Mouse (Mus musculus): ENCODE results near the gene Tle2. TPM values are rescaled to one million over a fixed set of nuclear protein-coding genes. Genes with fewer than 3 reads are reported as not detected.

Tle2 gene
- total RNA-seq, 2 experiments from 2014 or later, result 30.1 to 65.0 TPM

DNA sequence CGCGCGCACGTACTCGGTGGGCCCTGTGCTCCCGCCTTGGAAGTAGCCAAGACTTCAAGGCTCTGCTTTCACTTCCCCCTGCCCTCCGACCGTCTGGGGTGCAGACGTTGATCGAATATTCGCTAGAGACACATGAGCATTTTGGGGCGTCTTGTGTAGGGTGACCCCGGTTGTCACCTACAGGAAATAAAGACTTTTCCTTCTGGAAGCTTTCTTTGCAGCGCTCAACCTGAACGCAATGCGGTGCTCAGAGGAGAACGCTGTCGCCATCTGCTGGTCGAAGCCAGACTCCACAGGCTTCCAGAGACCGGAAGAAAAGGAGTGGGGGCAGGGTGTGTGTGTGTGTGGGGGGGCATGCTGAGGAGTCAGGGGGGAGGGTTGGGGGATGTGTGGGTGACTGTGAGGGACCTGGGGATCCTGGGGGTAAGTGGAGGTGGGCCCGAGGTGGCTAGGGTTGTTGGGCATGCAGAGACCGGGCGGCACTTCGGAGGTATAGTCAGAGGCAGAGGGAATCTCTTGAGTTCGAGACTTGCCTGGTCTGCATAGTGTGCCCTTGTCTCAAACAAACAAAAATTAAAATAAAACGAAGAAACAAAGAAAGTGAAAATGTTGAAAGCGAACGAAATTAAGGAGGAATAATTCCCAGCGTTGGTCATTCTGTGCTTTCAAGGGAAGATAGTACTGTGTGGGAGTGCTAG lies 30.8 kb downstream of the Tle2 start:
- DNase-seq, result peak; percentile 85 to 89

GRCm38 (mm10) chr10:81605666-81605973 lies 31.3 kb downstream of the Tle2 start:
- peak in 1 of 2 experiments; percentile 41 for DNase-seq

DNA sequence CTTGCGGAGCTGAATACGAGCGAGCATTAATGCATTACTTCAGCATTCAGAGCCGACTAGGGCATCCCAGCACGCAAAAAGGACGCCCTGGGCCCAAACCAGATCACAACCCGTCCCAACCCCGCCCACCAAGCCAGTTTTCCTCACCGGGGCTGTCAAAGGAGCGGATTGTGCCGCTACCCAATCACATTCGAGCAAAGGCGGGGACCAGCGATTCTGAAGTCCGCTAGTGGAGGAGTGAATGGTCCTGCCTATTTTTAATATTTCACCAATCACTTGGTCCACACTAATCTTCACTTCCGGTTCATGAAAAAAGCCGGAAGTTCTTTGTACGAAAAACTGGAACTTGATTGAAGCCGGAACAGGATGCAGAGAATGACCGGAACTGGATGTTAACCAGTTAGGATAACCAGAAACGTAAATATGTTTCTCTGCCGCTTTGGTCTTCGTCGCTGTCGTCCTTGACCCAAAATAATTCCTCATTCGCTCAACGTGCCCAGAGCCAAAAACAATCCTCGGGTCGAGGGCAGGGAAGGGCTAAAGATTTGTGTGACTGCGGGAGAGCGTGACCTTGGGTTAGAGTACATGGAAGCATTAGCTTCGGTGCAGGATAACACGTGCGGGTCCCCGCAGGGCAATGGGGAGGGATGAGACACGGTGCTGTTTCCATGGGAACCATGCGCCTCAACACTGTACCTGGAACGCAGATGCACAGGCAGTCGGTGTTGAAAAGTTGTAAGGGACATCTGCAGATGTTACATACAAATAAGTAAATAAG lies 31.8 kb downstream of the Tle2 start, which contains the start of gene BC025920:
Gene BC025920, plus strand, starts transcription at position 297 of the 778 bp plus-strand sequence.
- DNase-seq, result peak; percentile 96 to 97

- no peak for DNase-seq
Measured at GRCm38 (mm10) chr10:81608308-81608707, 33.9 kb downstream of the Tle2 start.

DNA sequence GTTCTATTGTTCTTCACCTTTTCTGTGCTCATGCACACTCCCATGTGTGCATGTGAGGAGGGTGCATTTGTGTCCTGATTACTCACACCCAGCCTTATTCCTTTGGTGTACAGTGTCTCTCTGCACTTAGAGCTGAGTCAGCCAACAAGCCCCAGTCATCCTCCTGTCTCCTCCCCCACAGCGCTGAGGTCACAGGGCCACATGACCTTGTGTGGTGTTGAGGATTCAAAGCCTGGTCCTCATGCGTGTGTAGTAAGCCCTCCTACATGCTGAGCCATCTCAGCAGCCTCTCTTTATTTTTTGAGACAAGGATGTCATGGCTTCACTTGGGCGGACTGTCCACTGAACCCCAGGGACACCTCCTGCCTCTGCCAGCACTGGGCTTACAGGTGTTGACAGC lies 38.4 kb downstream of the Tle2 start:
- peak; percentile 66 to 77 for DNase-seq

GRCm38 (mm10) chr10:81615486-81615885 lies 41.1 kb downstream of the Tle2 start:
- no peak for DNase-seq

- DNase-seq, result no peak
Measured at GRCm38 (mm10) chr10:81619976-81620375, 45.6 kb downstream of the Tle2 start.

DNA sequence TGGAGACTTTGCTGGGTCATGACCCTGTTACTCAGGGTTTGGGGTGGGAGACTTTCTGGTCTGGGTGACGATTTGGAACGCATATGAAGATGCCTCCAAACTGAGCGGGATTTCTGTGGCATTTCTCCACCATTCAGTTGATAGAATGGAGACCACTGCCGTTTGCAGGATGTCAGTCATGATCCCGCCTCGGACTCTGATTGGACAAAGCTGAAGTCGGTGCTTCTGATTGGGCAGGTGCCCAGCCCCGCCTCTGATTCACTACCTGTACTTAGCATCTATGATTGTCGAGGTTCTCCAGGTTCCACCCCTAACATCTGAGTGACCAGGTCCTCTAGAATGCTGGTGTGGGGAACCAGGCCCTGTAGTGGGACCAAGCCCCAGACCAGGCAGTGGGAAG lies 46.4 kb downstream of the Tle2 start:
- no peak for DNase-seq

DNA sequence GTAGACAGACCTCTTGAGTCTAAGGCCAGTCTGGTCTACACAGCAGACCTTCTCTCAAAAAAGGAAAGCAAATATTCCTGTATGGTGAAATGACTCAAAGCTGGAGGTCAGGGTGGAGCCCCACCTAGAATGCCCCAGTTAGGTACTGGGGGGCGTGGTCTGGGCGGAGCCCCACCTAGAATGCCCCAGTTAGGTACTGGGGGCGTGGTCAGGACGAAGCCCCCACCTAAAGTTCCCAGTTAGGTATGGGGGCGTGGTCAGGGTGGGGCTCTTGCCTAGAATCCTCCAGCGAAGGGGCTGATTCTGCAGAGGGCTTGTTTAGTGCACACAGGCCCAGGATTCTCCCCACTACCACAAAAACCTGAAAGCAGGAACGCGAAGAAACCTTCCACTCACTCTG lies 49.1 kb downstream of the Tle2 start:
- no peak for DNase-seq

DNA sequence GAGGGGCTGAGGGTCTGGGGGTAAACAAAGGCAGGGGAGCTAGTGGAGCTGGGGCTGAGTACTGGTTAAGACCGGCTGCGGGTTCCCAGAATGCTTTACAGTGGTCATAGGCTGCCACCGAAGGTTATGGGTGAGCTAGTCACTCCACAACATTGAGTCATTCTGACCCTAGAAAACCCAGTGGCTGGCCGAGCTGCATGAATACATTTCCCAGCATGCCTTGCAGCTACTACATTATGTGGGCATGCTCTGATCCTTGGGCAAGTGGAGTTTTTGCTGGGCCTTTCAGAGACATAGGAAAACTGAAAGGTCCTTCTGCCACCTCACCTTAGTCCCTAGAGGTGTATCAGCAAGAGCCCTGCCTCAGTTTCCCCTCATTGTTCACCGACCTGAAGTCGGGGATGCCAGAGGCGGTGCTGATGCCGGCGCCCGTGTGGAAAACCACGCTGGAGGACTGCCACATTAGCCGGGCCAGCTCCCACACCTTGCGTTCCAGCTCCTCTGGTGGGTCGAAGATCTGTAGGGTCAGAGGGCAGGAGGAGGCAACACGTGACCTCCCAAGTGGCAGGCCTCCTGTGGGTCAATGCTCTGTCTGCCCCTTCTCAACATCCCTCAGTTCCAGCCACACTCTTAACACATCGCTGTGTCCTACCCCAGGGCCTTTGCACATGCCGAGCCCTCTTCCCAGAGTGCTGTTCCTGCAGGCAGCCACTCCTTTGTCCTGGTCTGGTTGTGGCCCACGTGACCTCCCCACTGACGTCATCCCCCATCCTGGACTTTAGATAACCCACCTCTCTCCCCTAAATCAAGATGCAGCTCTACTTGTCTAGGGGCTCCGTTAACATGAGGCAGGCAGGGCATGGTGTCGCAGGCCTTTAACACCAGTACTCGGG lies 52.0 kb downstream of the Tle2 start:
- peak in 1 of 2 experiments; percentile 61 for DNase-seq

GRCm38 (mm10) chr10:81626994-81627835 lies 52.9 kb downstream of the Tle2 start, which contains the start of gene Sirt6:
Gene Sirt6, minus strand, starts transcription at chr10:81627797.
- DNase-seq, result peak; percentile 93 to 94

DNA sequence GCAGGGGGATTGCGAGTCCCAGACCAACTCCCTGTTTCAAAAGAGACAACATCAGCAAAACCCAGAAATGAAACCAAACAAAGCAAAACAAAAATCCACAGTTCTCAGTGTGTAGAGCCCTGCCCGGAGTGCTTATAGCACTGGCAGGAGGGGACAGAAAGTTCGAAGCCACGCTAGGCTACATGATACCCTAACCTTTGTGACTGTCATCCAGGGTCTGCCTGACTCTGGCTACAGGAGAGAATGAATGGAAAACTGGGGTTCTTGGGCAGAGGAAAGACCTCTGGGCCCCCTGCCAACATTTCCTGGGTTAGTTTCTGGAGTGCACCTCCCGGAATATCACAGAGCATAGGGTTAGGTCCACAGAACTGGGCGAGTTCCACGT lies 53.5 kb downstream of the Tle2 start:
- DNase-seq, result no peak

DNA sequence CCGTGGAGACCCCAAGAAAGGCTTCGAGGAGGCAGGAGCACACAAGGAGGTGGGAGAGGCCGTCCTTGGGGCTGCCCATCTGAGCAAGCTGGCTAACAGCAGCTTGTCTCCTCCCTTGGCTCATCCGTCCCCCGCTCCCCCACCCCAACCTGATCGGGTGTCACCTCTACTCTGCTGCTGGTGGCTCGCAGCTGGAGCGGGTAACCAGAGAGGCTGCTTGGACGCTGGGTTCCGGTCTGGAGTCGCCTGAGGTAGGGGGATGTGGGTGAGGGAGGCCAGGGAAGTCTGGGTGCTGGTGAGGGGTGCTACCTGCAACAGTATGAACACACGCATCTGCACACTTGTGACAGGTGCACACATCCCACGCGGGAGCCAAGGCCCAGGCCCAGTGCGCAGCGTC lies 54.0 kb downstream of the Tle2 start, which contains the start of gene Ankrd24:
Gene Ankrd24, plus strand, starts transcription at position 151 of the 400 bp plus-strand sequence.
- no peak for DNase-seq

DNA sequence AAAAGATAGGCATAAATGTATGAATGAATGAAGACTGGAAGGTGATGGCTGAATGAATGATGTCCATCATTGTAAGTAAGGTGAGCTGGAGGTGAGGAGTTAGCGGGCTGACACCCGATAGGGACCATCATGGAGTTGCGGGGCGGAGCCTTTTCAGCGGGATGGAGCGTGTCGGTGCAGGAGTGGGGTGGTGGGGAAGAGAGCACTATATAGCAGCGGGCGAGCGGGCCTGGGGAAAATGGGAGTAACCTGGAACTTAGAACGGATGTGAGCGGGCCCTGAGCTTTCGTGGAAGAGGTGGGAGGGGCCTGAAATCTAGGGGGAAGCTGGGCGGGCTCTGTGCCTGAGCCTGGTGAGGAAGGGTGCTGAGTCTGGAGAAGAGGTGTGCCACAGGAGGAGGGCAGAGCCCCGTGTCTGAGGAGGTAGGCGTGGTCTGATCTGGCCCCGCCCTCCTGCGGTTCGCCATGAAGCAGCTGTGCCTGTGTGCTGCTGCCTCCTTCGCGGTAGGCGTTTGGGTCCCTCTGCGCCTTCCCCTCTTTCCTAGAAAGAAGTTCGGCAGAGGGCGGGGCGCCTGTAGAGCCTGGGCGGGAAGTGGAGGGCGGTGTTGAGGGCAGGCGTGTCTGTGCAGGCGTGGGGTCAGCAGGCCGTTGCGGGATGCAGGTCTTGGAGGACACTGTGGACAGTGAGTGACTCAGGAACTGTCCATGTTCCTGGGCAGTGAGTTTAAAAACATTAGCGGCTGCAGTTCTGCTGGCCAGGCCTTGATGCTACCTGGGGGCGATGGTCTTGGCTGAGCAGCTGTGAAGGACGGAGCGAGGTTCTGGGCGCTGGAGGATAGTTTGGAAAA lies 59.1 kb downstream of the Tle2 start:
- peak; percentile 88 to 93 for DNase-seq

- no peak for DNase-seq
Measured at GRCm38 (mm10) chr10:81636338-81636737, 62.0 kb downstream of the Tle2 start.

DNA sequence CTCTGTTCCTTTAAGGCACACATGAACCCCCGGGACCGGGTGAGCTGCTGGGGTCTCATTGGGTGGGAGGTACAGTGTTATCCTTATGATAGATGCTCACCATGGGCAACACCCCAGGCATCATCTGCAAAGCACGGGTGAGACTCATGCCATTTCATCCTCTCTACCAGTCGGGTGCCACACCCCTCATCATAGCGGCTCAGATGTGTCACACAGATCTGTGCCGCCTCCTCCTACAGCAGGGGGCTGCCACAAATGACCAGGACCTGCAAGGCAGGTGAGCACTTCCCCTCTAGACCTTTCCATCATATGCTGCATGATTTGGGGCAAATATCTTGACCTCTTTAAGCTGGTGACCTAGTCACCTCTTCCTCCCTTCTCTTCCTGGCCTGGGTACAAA lies 63.7 kb downstream of the Tle2 start:
- DNase-seq, result no peak

Data from adrenal gland, postnatal 36 days (tissue).